Mouse (Mus musculus): ENCODE measurements around the gene Gm20662.

- no peak for TF ChIP-seq CTCF (IDR thresholded peaks at IDR 0.05; ENCODE audit: low read depth)
- TF ChIP-seq EP300 (optimal IDR thresholded peaks at IDR 0.05) = no peak
Measured at GRCm38 (mm10) chr9:108001922-108002770, 6.0 kb downstream of the Gm20662 start, which contains the start of gene Ip6k1.

Measured in stomach, postnatal 0 days (tissue).